Mouse (Mus musculus): ENCODE measurements around the gene Glrx2. TPM values are rescaled to one million over a fixed set of nuclear protein-coding genes. Genes with fewer than 3 reads are reported as not detected.

Glrx2 gene
- polyA plus RNA-seq, 2 experiments, result 19.9 to 38.0 TPM

DNA sequence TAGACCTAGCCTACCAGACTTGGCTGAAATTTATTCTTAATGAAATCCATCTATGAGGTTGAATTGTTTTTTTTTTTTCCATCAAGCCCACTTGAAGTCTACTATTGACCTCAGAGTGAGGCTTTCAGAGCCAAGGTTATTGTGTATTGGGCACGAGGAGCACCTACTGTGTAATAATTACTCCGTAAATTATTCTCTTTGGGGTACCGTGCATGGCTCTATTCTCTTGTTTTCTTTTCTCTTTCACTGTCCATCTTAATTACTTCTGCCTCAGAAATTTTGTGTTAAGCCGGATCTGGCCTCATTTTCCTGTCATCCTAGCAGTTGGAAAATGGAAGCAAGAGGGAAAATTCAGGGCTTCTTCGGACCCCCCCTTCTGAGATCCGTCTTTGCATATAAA lies 26.0 kb downstream of the Glrx2 start:
- peaks cover 8 to 16% of the 10 kb centered on the region in 2 experiments; a peak in 3 of 4 replicates for H3K4me1 ChIP-seq (replicated peaks; ENCODE audit: control insufficient read depth in 2 of 2, insufficient read depth in 2 of 2, low read length in 1 of 2)
- no peak for TF ChIP-seq EP300 (IDR thresholded peaks at IDR 0.05; ENCODE audit: low read depth)
- no peaks in the 10 kb centered on the region for H3K9me3 ChIP-seq (ENCODE audit: control insufficient read depth, low read length)
- H3K27ac ChIP-seq, result no peak overlapping the region
- DNase-seq (ENCODE audit: low read depth in 3 of 3, low spot score in 3 of 3) (no peak), ATAC-seq (ENCODE audit: insufficient read depth) (no peak)
- no peak overlapping the region for H3K4me2 ChIP-seq (ENCODE audit: low read depth)
- no peak overlapping the region for H3K9ac ChIP-seq (replicated peaks)
- peaks cover 2% of the 10 kb centered on the region for H3K36me3 ChIP-seq (replicated peaks; ENCODE audit: control insufficient read depth, insufficient read depth, low read depth)
- no peaks in the 10 kb centered on the region for H3K27me3 ChIP-seq (ENCODE audit: control insufficient read depth, insufficient read depth, low read length)
- no peak overlapping the region for H3K4me3 ChIP-seq (ENCODE audit: insufficient read depth in 1 of 2, low read depth in 2 of 2, low read length in 2 of 2)
- WGBS (ENCODE audit: insufficient replicate concordance), result 84% methylated on average over 6 of the region's 6 CpGs

GRCm38 (mm10) chr1:143745871-143746270 lies 29.7 kb downstream of the Glrx2 start:
- Histone ChIP-seq H3K4me3 (ENCODE audit: insufficient read depth in 1 of 2, low read depth in 2 of 2, low read length in 2 of 2) (no peak overlapping the region), H3K4me2 (ENCODE audit: low read depth) (no peak overlapping the region), H3K9ac (replicated peaks) (no peak overlapping the region), H3K36me3 (replicated peaks; ENCODE audit: control insufficient read depth, insufficient read depth, low read depth) (peaks cover 2% of the 10 kb centered on the region), H3K9me3 (ENCODE audit: control insufficient read depth, low read length) (no peaks in the 10 kb centered on the region), H3K4me1 (replicated peaks; ENCODE audit: control insufficient read depth in 2 of 2, insufficient read depth in 2 of 2, low read length in 1 of 2) (peaks cover 5 to 10% of the 10 kb centered on the region in 2 experiments; a peak in 3 of 4 replicates), H3K27me3 (ENCODE audit: control insufficient read depth, insufficient read depth, low read length) (no peaks in the 10 kb centered on the region), H3K27ac (no peak overlapping the region)
- DNase-seq (ENCODE audit: low read depth in 3 of 3, low spot score in 3 of 3) (no peak), ATAC-seq (ENCODE audit: insufficient read depth) (no peak)
- WGBS (ENCODE audit: insufficient replicate concordance), result 93% methylated on average over 10 of the region's 10 CpGs
- TF ChIP-seq CTCF (IDR thresholded peaks at IDR 0.05; ENCODE audit: low read depth) (no peak), EP300 (IDR thresholded peaks at IDR 0.05; ENCODE audit: low read depth) (no peak)

- no peak for DNase-seq (ENCODE audit: low read depth in 3 of 3, low spot score in 3 of 3)
- H3K4me3 ChIP-seq (ENCODE audit: insufficient read depth in 1 of 2, low read depth in 2 of 2, low read length in 2 of 2), result no peak overlapping the region
- no peaks in the 10 kb centered on the region for H3K36me3 ChIP-seq (replicated peaks; ENCODE audit: control insufficient read depth, insufficient read depth, low read depth)
- H3K27ac ChIP-seq, result no peak overlapping the region
- 75% methylated on average over 8 of the region's 8 CpGs for WGBS (ENCODE audit: insufficient replicate concordance)
- no peaks in the 10 kb centered on the region for H3K9me3 ChIP-seq (ENCODE audit: control insufficient read depth, low read length)
- no peak for TF ChIP-seq EP300 (IDR thresholded peaks at IDR 0.05; ENCODE audit: low read depth)
- TF ChIP-seq CTCF (IDR thresholded peaks at IDR 0.05; ENCODE audit: low read depth), result no peak
- ATAC-seq (ENCODE audit: insufficient read depth), result no peak
- no peaks in the 10 kb centered on the region for H3K4me1 ChIP-seq (replicated peaks; ENCODE audit: control insufficient read depth in 2 of 2, insufficient read depth in 2 of 2, low read length in 1 of 2)
- no peaks in the 10 kb centered on the region for H3K27me3 ChIP-seq (ENCODE audit: control insufficient read depth, insufficient read depth, low read length)
- H3K9ac ChIP-seq (replicated peaks), result no peak overlapping the region
- no peak overlapping the region for H3K4me2 ChIP-seq (ENCODE audit: low read depth)
Measured at GRCm38 (mm10) chr1:143762159-143762558, 46.0 kb downstream of the Glrx2 start.

DNA sequence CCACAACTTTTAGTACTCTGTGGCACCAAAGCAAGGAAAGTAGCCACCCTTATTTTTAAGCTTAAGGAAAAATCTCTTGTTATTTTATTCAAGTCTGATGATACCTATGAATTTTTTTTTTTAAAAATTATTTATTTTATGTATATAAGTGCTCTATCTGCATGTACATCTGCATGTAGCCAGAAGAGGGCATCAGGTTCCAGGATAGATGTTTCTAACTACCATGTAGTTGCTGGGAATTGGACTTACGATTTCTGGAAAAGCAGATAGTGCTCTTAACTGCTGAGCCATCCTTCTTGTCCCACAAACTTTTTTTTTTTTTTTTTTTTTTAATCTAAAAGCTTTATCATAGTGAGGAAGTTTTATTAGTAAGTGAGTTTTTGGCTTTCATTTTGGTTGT lies 48.3 kb downstream of the Glrx2 start:
- 55% methylated on average over 1 of the region's 1 CpGs for WGBS (ENCODE audit: insufficient replicate concordance)
- Histone ChIP-seq H3K4me1 (replicated peaks; ENCODE audit: control insufficient read depth in 2 of 2, insufficient read depth in 2 of 2, low read length in 1 of 2) (no peaks in the 10 kb centered on the region), H3K9ac (replicated peaks) (no peak overlapping the region), H3K27ac (no peak overlapping the region), H3K4me2 (ENCODE audit: low read depth) (no peak overlapping the region), H3K36me3 (replicated peaks; ENCODE audit: control insufficient read depth, insufficient read depth, low read depth) (no peaks in the 10 kb centered on the region), H3K27me3 (ENCODE audit: control insufficient read depth, insufficient read depth, low read length) (no peaks in the 10 kb centered on the region), H3K4me3 (ENCODE audit: insufficient read depth in 1 of 2, low read depth in 2 of 2, low read length in 2 of 2) (no peak overlapping the region), H3K9me3 (ENCODE audit: control insufficient read depth, low read length) (no peaks in the 10 kb centered on the region)
- no peak for DNase-seq (ENCODE audit: low read depth in 3 of 3, low spot score in 3 of 3)
- TF ChIP-seq CTCF (IDR thresholded peaks at IDR 0.05; ENCODE audit: low read depth), result no peak
- no peak for ATAC-seq (ENCODE audit: insufficient read depth)

DNA sequence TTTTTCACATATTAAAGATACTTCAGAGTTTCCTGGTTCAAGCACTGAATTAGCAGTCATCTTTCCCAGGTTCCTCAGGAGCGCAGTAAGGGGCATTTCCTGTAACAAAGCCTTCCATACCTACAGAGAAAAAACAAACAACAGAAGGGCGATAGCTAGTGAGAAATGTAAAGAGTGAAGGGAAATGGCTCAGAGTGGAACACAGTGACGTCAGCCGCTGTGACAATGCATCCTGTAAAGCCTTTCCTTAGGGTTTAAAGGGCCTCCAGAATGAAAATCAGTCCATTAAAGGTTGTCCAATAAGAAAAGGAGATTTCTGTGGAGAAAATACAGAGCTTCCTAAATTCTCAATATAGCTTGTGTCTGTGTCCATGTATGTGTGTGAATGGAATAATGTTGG lies 49.7 kb downstream of the Glrx2 start:
- DNase-seq (ENCODE audit: low read depth in 3 of 3, low spot score in 3 of 3), result no peak
- H3K4me3 ChIP-seq (ENCODE audit: insufficient read depth in 1 of 2, low read depth in 2 of 2, low read length in 2 of 2), result no peak overlapping the region
- H3K9ac ChIP-seq (replicated peaks), result no peak overlapping the region
- no peaks in the 10 kb centered on the region for H3K36me3 ChIP-seq (replicated peaks; ENCODE audit: control insufficient read depth, insufficient read depth, low read depth)
- no peaks in the 10 kb centered on the region for H3K4me1 ChIP-seq (replicated peaks; ENCODE audit: control insufficient read depth in 2 of 2, insufficient read depth in 2 of 2, low read length in 1 of 2)
- 71% methylated on average over 4 of the region's 4 CpGs for WGBS (ENCODE audit: insufficient replicate concordance)
- H3K9me3 ChIP-seq (ENCODE audit: control insufficient read depth, low read length), result no peaks in the 10 kb centered on the region
- no peak overlapping the region for H3K27ac ChIP-seq
- no peaks in the 10 kb centered on the region for H3K27me3 ChIP-seq (ENCODE audit: control insufficient read depth, insufficient read depth, low read length)
- ATAC-seq (ENCODE audit: insufficient read depth), result no peak
- H3K4me2 ChIP-seq (ENCODE audit: low read depth), result no peak overlapping the region
- TF ChIP-seq EP300 (IDR thresholded peaks at IDR 0.05; ENCODE audit: low read depth), result no peak
- no peak for TF ChIP-seq CTCF (IDR thresholded peaks at IDR 0.05; ENCODE audit: low read depth)
